In genomic region chr15:81744992-81745600, GRCm38 (mm10) we compare ENCODE assay signal across 8 mouse cellular contexts. TPM values are rescaled to one million over a fixed set of nuclear protein-coding genes. Genes with fewer than 3 reads are reported as not detected.
DNase-seq lines count a peak whose midpoint lies in the region; ATAC-seq and TF ChIP-seq lines count a peak whose summit lies in the region.

Gene Zc3h7b, plus strand, starts transcription at chr15:81745057.
Gene Rangap1, minus strand, starts transcription at chr15:81745530.

- intact Hi-C loops in heart, postnatal 14 days (cut with DNase I): loop anchor here (2.0 to 5.0 kb wide), 2 partner anchors 52 to 66 kb away; no protein-coding TSS in a partner anchor

- ATAC-seq in forebrain, embryonic 16.5 days: peak; percentile 86
- peak; percentile 79 for ATAC-seq in neural tube, embryonic 15.5 days (ENCODE audit: low FRiP score)

- peak within 1 kb of the TSS; percentile 77 for H3K9ac ChIP-seq in ES-E14 (ENCODE audit: insufficient read depth, low read depth, low read length, poor library complexity, severe bottlenecking)
- H3K9ac ChIP-seq in forebrain, embryonic 16.5 days (replicated peaks; ENCODE audit: low read depth, low read length): peak within 1 kb of the TSS; percentile 97
- peak within 1 kb of the TSS; percentile 96 for H3K9ac ChIP-seq in neural tube, embryonic 15.5 days (replicated peaks)

- H3K9me3 ChIP-seq in ES-E14 (ENCODE audit: control insufficient read depth, insufficient read depth, low read depth, low read length): no peaks in the 10 kb centered on the region
- H3K9me3 ChIP-seq in forebrain, embryonic 16.5 days (ENCODE audit: control insufficient read depth, low read length): no peaks in the 10 kb centered on the region
- no peaks in the 10 kb centered on the region for H3K9me3 ChIP-seq in neural tube, embryonic 15.5 days (replicated peaks)

- WGBS in forebrain, embryonic 16.5 days: under 1% methylated on average over 64 of the region's 65 CpGs
- under 1% methylated on average over 61 of the region's 65 CpGs for WGBS in neural tube, embryonic 15.5 days

- H3K4me2 ChIP-seq in forebrain, embryonic 16.5 days (ENCODE audit: low read length): peak within 1 kb of the TSS; percentile 62
- H3K4me2 ChIP-seq in neural tube, embryonic 15.5 days: peak within 1 kb of the TSS; percentile 79

- no peaks in the 10 kb centered on the region for H3K36me3 ChIP-seq in ES-E14 (ENCODE audit: control insufficient read depth, insufficient read depth, low read length, poor library complexity, severe bottlenecking)
- no peaks in the 10 kb centered on the region for H3K36me3 ChIP-seq in forebrain, embryonic 16.5 days (ENCODE audit: control insufficient read depth, insufficient read depth)
- no peaks in the 10 kb centered on the region for H3K36me3 ChIP-seq in neural tube, embryonic 15.5 days

- peak within 1 kb of the TSS; percentile 79 to 93 for H3K4me3 ChIP-seq in ES-E14 (ENCODE audit: insufficient read depth in 1 of 2, low read depth in 1 of 2, low read length in 2 of 2, poor library complexity in 1 of 2, severe bottlenecking in 1 of 2)
- peak within 1 kb of the TSS; percentile 85 for H3K4me3 ChIP-seq in forebrain, embryonic 16.5 days (replicated peaks; ENCODE audit: low read length)
- peak within 1 kb of the TSS; percentile 96 for H3K4me3 ChIP-seq in neural tube, embryonic 15.5 days (replicated peaks)

- in situ Hi-C loops in ES-E14 (cut with MboI; ENCODE audit: low sequenced_read_pairs in 2 of 2, unreplicated experiment in 2 of 2): no loop called here

- H3K27ac ChIP-seq in ES-E14 (ENCODE audit: insufficient read depth, low read depth, low read length, poor library complexity, severe bottlenecking): no peak within 1 kb of the TSS
- H3K27ac ChIP-seq in forebrain, embryonic 16.5 days (ENCODE audit: low read length): peak within 1 kb of the TSS; percentile 89
- H3K27ac ChIP-seq in neural tube, embryonic 15.5 days (replicated peaks): peak within 1 kb of the TSS; percentile 92

- no peaks in the 10 kb centered on the region for H3K27me3 ChIP-seq in forebrain, embryonic 16.5 days (replicated peaks; ENCODE audit: control insufficient read depth, insufficient read depth, low read length)
- no peaks in the 10 kb centered on the region for H3K27me3 ChIP-seq in neural tube, embryonic 15.5 days (replicated peaks)

- peak; percentile 46 for DNase-seq in ES-E14 (ENCODE audit: low read depth, low spot score)
- peak; percentile 76 to 78 for DNase-seq in cerebellum, adult 18-20 months
- peak; percentile 81 to 82 for DNase-seq in heart, postnatal 14 days
- DNase-seq in layer of hippocampus, adult 11-12 months (ENCODE audit: low spot score): peak; percentile 67
- peak; percentile 78 to 81 for DNase-seq in lung, adult 18-20 months
- peak; percentile 79 for DNase-seq in testis, postnatal 14 days (ENCODE audit: low spot score)

- H3K4me1 ChIP-seq in ES-E14 (ENCODE audit: control insufficient read depth in 2 of 2, insufficient read depth in 2 of 2, low read length in 2 of 2, poor library complexity in 1 of 2): peaks cover 0 to 2% of the 10 kb centered on the region in 2 experiments; a peak in 1 of 4 replicates
- H3K4me1 ChIP-seq in forebrain, embryonic 16.5 days (replicated peaks; ENCODE audit: control insufficient read depth, insufficient read depth, low read length): peaks cover 15% of the 10 kb centered on the region
- H3K4me1 ChIP-seq in neural tube, embryonic 15.5 days: peaks cover 30% of the 10 kb centered on the region

TF ChIP-seq in ES-E14, 5 proteins besides CTCF, POLR2A, EP300 and RAD21:
- TF ChIP-seq ZC3H11A (IDR thresholded peaks at IDR 0.05; ENCODE audit: borderline replicate concordance, low read depth, low read length) (no peak), MAFK (IDR thresholded peaks at IDR 0.05; ENCODE audit: insufficient read depth, low read depth, low read length) (no peak), CHD2 (IDR thresholded peaks at IDR 0.05; ENCODE audit: low read depth, low read length) (no peak), ZNF384 (IDR thresholded peaks at IDR 0.05; ENCODE audit: low read depth, low read length) (no peak), HCFC1 (IDR thresholded peaks at IDR 0.05; ENCODE audit: borderline replicate concordance, insufficient read depth, low read length) (no peak; the same call in 1 of the 2 replicates)

RNA-seq across cellular contexts. Expression of gene Zc3h7b, which starts in this region (rescaled TPM):
- total RNA-seq in ES-E14 (2012; rRNA removed): 19.0 and 22.5 TPM in 2 replicates
- 58.6 and 59.1 TPM in 2 replicates for polyA plus RNA-seq in forebrain, embryonic 16.5 days (2015; fragmentation: Nextera tagmentation; extraction: Ambion mirVana)
- total RNA-seq in heart, postnatal 14 days (2021): 10 to 100 TPM; 74.9 to 78.7 TPM
- 41.7 and 41.9 TPM in 2 replicates for polyA plus RNA-seq in neural tube, embryonic 15.5 days (2015; fragmentation: Nextera tagmentation; extraction: Ambion mirVana)

RNA-seq across cellular contexts. Expression of gene Rangap1, which starts in this region (rescaled TPM):
- 148 and 178 TPM in 2 replicates for total RNA-seq in ES-E14 (2012; rRNA removed)
- polyA plus RNA-seq in forebrain, embryonic 16.5 days (2015; fragmentation: Nextera tagmentation; extraction: Ambion mirVana): 123 and 143 TPM in 2 replicates
- 10 to 100 TPM; 28.1 to 35.2 TPM for total RNA-seq in heart, postnatal 14 days (2021)
- 127 and 128 TPM in 2 replicates for polyA plus RNA-seq in neural tube, embryonic 15.5 days (2015; fragmentation: Nextera tagmentation; extraction: Ambion mirVana)
